Mouse (Mus musculus): ENCODE measurements around the gene Eno3.

- TF ChIP-seq CTCF (IDR thresholded peaks at IDR 0.05; ENCODE audit: borderline replicate concordance, control insufficient read depth, extremely low read depth, insufficient read depth, low read length, poor library complexity) (no peak), POLR2A (IDR thresholded peaks at IDR 0.05; ENCODE audit: control insufficient read depth, extremely low read depth, insufficient read depth, low read length, poor library complexity) (no peak)
Measured at GRCm38 (mm10) chr11:70629557-70629956, 27.4 kb upstream of the Eno3 start.

All from thymus, adult 2 months (tissue).